Mouse (Mus musculus) retina, postnatal 7 days (tissue): ENCODE measurements at regions not wholly inside any gene's neighbourhood (a gene's known extent, or its start where the extent isn't known, plus 50 kb on each side); places are given as distances from the start of the nearest gene placed in this dataset.
A peak's percentile ranks its signal among the peaks of the same experiment; 100 is the strongest.

Source experiments
- DNase-seq: peaks from one replicate; pipeline ENCODE4 v3.0.0-alpha.2; 2012; ENCODE audit warnings: low read depth, low spot score

DNA sequence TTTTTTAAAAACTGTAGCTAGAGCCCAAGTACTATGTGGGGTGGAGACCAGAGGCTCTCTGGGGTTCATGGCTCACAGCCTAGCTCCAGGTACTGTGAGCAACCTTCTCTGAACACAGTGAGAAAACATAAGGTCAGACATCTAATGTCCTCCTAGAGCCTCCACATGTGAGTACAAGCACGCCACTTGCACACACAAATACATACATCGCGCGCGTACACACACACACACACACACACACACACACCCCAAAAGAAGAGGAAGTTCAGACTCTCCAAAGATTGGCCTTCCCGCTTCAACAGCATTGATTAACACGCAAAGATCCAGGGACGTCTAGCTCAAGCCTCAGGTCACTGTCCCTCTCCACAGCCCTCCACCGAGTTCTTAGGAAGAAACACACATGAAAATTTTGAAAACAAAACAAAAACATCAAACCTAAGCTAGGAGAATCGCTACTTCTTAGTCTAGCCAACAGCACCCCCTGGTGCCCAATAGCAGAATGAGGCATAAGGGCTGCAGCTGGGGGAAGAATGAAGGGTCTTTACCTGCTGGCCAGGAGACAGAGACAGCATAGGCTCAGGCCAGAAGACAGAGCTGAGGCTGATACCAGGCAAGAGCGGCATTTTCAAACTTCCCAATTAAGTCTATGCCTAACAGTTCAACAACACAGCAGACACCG is 90.7 kb upstream of the Usp24 start:
- DNase-seq, result peak; percentile 47

DNA sequence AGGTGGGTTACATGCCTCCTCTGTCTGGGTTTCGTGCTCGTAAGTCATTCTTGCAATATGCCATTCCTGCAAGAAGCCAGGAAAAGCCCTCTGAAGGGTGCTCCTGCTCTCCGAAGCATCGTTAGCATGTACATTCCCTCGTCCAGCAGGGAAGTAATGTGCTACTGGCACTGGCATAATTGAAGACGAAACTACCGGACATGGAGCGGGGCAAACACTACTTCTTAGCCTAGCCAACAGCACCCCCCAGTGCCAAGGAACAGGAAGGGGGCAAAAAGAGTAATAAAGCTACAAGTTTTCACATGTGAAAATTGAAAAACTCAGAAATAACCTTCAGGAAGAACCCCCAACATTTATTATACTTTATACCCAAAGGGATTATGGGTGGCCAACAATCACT is 88.6 kb upstream of the Usp24 start:
- DNase-seq, result no peak

DNA sequence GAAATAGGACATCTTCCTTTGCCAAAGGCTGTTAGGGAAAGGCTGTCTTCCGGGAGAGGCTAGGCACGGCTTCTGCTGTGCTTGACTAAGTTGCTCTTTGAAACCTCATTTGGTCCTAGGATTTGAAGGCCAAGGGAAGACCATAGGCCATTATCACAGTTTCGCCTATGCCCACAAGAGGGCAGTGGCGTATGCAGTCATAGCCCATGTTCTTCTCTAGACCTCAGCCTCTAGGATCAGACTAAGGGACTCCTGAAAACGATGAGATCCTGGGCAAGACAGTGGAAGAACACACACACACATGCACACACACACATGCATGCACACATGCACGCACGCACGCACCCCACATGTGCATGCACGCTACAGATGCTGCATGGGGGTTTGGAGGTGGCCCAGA is 87.5 kb upstream of the Usp24 start:
- DNase-seq, result peak; percentile 71

DNA sequence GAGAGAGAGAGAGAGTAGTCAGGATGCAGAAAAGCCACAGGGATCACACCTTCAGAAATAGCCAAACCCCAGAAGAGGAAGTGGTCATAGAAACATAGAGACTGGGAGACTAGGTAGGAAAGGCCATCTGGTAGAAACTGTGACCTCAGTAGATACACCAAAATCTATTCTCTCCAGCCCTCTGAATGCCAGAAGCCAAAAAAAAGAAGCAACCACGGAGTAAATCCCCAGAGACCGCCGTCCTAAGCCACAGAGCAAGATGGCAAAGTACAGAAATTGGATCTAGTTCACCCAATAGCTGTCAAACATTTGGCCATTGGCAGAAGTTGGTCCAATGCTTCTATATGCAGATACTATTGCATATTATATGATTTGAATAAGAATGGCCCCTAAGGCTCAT is 86.5 kb upstream of the Usp24 start:
- no peak for DNase-seq

DNA sequence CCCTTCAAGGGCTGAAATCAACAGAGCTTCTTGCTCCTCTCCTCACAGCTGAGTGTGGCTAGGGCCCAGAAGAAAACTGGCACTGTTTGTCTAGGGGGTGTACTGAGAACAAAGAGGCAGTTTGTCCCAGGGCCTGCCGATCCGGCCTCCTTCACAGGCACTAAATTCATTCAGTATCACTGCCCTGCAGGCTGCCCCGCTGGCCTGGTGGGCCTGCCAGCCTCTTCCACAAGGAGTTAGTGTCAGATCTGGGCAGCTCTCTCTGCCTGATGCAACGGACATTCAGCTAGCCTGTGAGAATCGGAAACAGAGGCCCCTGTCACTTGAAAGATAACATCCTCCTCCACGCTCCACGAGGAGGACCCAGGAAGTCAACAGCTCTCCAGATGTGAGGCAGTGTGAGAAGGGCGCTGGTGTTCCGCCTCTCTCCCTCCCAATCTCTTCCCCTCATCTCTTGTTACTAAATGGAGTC is 83.5 kb upstream of the Usp24 start:
- no peak for DNase-seq

DNA sequence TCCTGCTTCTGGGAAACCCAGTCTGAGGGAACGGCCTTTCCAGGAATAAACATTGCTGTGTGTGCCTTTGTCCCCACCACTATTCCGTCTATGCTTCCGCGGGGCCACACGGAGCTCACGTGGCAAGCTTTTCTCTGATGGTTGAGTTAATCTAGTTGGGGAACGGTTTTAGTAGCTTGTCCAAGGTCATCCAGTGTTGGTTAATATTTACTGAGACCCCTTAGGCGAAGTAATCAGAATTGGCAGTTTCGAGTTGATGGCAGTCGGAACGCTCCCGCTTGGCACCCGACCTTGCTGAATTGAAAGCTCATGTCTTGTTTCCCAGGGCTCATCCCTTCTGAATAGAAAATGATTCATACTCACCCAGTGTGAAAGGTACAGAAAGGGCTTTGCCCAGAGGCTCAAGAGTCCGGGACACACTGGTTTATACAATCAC is 71.6 kb upstream of the Usp24 start:
- no peak for DNase-seq

DNA sequence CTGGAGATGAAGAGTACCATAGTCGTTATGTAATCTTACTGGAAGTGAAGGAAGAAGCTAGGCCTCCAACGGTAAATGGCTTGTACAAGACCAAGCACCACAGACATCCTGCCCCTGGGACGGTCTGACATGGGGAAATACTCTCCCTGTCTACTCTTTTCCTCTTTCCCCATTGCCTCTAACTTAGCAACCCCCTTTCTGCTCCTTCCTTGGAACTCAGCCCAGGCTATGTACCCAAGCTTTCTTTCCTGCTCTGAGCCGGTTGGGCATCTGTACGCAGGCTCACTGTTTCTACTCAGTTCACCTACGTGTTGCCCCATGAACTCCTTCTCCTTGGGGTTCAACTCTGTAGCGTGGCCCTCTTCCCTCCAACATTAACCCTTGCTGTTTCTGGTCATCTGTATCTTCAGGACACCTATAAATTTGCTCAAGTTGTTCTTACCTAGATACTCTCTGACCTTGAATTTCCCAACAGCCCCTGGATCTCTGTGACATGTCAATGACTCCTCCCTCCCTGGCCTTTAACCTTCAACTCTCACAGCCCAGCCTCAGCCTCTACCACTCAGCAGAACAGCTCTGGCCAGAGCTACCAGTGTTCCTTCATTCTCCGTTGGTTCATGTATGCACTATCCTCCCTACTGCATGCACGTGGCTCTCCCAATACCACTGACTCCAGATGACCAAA is 71.0 kb upstream of the Usp24 start:
- no peak for DNase-seq

DNA sequence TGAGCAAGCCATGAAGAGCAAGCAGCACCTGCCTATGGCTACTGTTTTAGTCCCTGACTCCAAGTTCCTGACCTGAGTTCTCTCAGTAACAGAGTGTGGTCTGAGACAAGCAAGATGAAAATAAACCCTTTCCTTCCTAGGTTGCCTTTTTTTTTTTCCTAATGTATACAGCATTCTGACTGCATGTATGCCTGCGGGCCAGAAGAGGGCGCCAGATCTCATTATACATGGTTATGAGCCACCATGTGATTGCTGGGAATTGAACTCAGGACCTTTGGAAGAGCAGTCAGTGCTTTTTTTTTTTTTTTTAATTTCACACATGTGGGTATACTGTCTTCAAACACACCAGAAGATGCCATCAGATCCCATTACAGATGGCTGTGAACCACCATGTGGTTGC is 69.3 kb upstream of the Usp24 start:
- DNase-seq, result no peak

DNA sequence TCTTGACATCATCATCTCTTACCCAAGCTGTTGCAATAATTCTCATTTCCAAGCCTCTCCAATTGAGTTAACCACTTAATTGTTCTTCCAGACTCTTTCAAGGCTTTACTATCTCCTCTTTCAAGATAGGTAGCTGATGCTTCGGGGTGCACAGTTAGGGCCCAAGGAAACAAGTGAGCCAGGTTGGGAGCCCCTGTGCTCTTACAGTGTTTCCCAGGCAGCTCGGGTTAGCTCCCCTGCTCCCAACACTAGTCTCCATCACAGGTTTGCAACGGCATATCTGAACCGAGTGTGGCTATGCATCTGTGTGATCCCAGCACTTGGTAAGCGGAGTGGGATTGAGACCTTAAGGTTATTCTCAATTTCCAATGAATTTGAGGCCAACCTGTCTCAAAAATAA is 68.6 kb upstream of the Usp24 start:
- no peak for DNase-seq

DNA sequence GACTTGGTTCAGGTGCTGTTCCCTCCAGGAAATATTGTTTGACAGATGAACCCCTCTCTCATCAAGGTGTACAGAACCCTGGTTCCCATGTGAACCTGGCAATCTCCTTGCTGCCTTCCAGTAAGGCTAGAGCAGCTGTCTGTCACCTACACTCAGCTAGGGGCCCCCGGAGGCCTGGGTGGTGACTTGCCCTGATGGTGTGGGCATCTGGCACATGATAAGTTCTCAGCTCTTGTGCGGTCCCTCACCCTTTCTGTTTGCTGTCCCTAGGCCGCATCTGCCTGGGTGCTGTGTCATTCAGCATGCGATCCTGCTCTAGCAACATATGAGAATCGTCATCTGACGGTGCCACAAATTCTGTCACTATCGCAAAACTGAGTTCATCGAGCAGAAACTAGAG is 67.7 kb upstream of the Usp24 start:
- no peak for DNase-seq

DNA sequence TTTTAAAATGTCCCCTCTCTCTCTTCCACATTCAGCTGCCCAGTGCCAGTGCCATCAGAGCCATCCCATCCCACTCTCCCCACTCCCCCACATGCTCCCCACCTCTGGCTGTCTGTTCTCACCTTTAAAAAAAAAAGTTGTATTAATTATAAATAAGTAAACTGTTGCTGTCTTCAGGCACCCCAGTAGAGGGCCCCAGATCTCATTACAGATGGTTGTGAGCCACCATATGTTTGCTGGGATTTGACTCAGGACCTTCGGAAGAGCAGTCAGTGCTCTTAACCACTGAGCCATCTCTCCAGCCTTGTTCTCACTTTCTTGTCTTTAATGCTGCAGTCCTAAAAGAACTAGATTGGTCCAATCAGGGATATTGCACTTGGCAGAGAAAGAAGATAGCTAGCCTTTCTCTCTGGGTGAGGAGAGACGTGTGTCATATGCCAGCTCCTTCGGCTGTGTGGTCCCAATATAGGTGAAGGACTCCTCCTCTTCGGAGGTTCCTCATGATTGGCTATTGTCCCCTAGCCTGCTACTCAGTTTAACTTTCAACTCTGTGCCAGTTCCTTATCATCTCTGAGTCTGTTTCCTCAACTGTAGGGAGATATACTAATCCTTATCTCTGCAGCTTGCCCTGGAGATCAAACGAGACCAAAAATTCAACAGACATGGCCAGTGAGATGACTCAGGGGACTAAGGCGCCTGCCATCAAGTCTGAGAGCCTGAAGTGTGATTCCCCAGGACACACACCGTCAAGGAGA is 66.8 kb upstream of the Usp24 start:
- no peak for DNase-seq

DNA sequence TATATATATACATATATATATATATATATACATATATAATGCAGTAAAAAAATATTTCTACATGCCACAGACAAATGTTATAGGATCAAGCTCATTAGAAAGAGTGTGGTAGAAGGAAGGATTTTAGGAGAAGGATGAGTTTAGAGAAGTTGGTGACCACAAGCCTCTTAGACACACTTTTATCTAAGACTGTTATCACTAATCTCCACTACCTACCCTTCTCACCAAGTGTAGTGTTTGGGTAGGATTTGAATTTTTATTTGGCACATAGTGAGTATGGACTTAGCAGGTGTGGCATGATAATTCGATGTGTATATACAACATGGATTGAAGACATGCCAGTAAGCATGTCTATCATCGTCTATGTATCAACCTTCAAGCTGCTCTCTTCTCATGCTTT is 66.0 kb upstream of the Usp24 start:
- no peak for DNase-seq

DNA sequence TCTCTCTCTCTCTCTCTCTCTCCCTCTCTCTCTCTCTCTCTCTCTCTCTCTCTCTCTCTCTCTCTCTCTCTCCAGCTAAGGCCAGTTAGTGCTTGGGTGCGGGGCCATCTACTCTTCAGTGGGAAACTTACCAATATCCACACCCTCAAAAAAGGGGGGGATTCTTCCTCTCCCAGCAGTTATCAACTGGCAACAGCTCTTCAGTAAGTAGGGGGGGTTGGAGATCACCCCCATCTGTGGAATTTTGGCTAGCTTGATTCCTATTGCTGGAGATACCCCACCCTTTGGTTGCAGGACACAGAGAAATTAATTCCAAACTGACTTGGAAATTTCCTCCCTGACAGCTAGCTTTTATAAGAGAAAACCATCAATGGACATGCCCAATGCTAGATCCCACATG is 64.6 kb upstream of the Usp24 start:
- no peak for DNase-seq

DNA sequence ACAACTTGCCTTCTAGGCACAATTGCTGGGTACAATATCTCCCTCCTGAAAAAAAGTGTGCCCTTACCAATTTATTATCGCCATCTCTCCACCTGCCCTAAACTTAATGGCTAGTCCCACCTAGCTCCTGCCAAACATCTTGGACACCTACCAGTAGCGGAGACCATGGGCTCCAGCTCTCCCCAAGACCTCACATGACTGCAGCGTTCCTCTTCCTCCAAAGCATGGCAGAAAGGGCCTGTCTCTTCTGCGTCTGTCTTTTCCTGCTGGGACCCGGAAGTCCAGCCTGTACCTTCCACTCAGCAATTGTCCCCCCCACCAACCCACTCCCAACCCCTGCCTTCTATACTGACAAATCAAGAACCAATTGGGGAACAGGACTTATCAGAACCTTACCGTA is 63.1 kb upstream of the Usp24 start:
- DNase-seq, result no peak

DNA sequence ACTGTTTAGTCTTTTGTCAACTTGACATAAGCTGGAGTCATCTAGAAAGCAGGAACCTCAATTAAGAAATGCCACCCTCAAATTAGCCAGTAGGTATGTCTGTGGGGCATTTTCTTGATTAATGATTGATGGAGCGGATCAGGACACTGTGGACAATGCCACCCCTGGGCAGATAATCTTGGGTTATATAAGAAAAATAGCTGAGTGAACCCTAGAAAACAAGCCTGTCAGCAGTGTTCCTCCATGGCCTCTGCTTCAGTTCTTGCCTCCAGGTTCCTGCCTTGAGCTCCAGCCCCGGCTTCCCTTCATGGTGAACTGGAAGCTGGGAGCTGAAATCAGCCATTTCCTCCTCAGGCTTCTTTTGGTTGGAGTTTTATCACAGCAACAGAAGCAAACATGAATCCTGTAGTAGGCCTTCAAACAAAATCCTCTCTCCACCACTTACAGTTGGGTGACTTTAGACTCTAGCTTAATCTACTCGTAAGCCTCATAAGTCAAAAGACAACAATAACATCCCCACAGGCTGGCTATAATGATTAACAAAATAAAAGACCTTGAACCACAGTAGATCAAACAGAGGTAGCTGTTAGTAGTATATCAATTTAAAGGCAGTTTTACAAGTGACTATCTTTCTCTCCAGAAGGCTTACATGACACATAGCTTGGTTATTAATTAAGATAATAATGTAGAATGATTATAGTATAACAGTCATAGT is 61.1 kb upstream of the Usp24 start:
- no peak for DNase-seq

DNA sequence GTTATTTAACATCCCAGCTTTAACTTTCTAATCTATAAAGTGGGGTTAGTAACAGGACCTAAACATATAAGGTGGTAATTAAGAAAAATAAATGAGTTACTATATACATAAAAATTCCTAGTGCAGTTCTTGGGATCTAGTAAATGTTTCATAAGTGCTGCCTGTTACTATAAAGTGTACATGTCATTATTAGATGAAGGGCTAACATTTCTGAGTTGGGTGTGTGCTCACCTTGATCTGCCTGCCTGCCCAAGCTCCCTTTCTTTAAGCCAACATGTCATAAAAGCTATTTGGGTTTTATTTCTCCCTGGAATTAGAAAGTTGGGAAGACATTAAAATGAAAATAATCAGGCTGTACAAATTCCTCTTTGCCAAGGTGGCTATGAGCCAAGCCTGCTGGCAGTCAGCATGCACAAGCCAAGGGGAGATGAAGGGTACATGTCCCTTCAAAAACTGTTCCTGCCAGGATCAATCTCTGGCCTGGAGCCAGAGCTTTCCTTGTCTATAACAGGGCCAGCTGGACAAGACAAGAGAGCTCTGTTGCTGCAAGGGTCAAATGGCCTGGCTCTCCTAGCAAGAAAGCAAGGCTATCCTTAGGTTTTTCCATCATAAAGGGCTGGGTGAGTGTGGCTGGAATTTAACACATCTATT is 59.9 kb upstream of the Usp24 start:
- DNase-seq, result no peak

DNA sequence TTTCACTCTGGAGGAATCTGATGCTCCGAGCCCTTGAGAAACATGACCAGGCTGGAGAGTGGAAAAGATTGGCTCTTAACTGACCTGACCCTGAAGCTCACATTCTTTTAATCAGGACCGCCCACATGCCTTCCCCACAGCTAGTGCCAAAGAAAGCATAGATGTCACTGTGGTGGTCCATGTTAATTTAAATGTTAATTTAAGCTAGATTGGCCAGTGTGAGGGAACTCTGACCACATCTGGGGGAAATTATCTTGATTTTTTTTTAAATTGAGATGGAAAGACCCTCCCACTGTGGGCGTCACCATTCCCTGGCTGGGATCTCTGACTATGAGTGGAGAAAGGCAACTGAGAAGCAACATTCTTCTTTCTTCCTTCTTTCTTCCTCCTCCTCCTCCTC is 54.6 kb upstream of the Usp24 start:
- no peak for DNase-seq

DNA sequence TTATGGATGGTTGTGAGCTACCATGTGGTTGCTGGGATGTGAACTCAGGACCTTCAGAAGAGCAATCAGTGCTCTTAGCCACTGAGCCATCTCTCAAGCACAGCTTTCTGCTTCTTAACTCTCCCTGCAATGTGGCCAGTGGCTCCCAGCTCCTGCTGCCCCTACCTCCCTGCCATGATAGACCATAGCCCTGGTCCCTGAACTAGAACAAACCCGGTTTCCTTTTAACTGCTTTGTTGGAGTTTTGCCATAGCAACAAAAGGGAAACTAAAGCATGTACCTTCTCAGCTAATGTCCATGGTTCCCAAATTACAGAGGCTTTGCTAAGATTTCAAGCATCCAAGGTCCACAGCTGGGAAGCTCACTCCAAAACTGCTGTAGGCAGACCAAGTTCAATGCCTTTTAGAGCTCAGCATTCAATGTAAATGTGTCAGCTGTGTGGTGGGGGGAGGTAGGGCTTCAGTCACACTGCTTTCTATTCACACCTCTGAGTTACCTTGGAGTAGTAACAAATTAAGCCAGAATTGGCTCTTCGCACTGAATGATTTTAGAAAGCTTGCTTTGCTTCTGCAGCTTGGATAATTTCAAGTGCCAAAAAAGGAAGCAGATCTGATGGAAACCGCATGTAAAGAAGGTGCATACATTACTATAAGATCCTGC is 54.0 kb upstream of the Usp24 start:
- no peak for DNase-seq

DNA sequence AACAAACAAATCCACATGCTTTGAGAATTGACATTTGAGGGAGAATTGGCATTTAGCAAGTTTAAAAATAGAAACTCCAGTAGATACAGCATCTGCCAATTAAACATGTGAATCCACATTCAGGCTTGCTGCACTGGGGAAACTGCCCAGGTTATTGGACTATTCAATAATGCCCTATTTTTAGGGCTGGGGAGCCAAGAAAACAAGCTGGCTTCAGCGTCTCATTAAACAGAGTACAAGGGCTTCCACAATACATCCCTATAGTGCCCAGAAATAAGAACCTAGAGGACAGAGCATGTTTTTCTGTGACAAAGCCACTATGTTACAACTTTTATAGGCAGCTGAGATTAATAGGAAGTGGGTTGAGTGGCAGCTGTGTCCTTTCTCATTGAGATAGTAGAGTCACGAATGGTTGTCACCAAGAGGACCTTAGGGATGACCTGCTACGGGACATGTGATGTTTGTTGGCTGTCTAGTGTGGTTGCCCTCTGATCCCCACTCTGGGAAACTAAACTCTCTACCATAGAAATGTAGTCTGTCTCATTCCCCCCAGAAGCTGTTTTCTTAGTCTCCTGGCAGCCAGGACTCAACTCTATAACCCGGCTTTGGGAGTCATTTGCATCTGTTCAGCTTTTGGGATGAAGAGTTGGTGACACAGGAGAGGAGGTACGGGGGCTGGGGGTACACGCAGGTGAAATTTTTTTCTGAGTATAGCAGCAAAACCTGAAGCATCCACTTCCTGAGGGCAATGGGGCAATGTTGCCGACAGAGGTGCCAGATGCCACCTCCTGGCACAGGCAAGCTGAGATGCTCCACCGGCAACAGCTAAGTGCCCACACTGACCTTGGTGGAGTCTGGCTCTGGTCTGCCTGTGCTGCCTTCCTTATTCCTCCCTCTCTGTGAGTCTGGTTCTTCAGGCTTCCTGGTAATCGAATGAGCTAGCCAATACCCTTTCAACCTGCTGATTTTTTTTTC is 53.0 kb upstream of the Usp24 start:
- no peak for DNase-seq
